Mouse (Mus musculus) CH12.LX (cell line): ENCODE results near the gene Ints5. TPM values are rescaled to one million over a fixed set of nuclear protein-coding genes. Genes with fewer than 3 reads are reported as not detected.
A peak's percentile ranks its signal among the peaks of the same experiment; 100 is the strongest.
"Not testable (repeated sequence)": the region's sequence is repeated elsewhere in the genome, so short reads cannot be mapped to it uniquely, and the experiment has no call there.

Experiments used
- DNase-seq: peaks from one replicate; pipeline ENCODE4 v3.0.0-alpha.2; 2013; ENCODE audit errors: extremely low read depth
- H3K27ac ChIP-seq: 2 replicates; pipeline ENCODE4 v1.5.1; 2012; ENCODE audit warnings: low read depth, mild to moderate bottlenecking, control low read depth, moderate library complexity; ENCODE audit not compliant: insufficient read depth
- H3K27me3 ChIP-seq: replicated peaks from 2 replicates; pipeline ENCODE3; 2012; ENCODE audit warnings: inconsistent platforms
- H3K36me3 ChIP-seq, 2 experiments: replicated peaks in 1 of 2; 2 replicates each; pipeline versions ENCODE3 to v1.6.1; 2012; ENCODE audit warnings: inconsistent platforms in 1 of 2, low read length in 1 of 2, mild to moderate bottlenecking in 1 of 2, mixed read lengths in 1 of 2, moderate library complexity in 1 of 2; ENCODE audit not compliant: control insufficient read depth in 1 of 2, insufficient read depth in 1 of 2
- H3K4me1 ChIP-seq, 2 experiments: 2 replicates each; pipeline ENCODE4 v1.6.1; 2012; ENCODE audit warnings: inconsistent platforms in 1 of 2, moderate library complexity in 1 of 2; ENCODE audit not compliant: insufficient read depth in 2 of 2, control insufficient read depth in 1 of 2
- H3K4me2 ChIP-seq: 2 replicates; pipeline ENCODE4 v1.6.1; 2012; ENCODE audit warnings: low read depth, mild to moderate bottlenecking, control low read depth; ENCODE audit not compliant: poor library complexity, insufficient read depth, severe bottlenecking
- H3K4me3 ChIP-seq, 3 experiments: fragments of 150-350 bp in 1 of 3; sonication (generic) in 1 of 3; replicated peaks in 1 of 3; 2 replicates each; pipeline versions ENCODE3 to v1.5.1; 2011 to 2012; ENCODE audit warnings: low read depth in 2 of 3, low read length in 2 of 3, mild to moderate bottlenecking in 2 of 3, moderate library complexity in 2 of 3, control low read depth in 1 of 3, improper control_type of control experiment in 1 of 3, inconsistent platforms in 1 of 3, mixed read lengths in 1 of 3; ENCODE audit not compliant: poor library complexity in 1 of 3
- H3K79me2 ChIP-seq: replicated peaks from 2 replicates; pipeline ENCODE4 v1.6.1; 2012; ENCODE audit warnings: mild to moderate bottlenecking, moderate library complexity; ENCODE audit not compliant: control insufficient read depth, poor library complexity, insufficient read depth, severe bottlenecking; ENCODE audit errors: extremely low read depth
- H3K9ac ChIP-seq: 2 replicates; pipeline ENCODE4 v1.6.1; 2012; ENCODE audit warnings: low read depth, mild to moderate bottlenecking, control low read depth, moderate library complexity; ENCODE audit not compliant: insufficient read depth
- H3K9me3 ChIP-seq: replicated peaks from 2 replicates; pipeline ENCODE3; 2012; ENCODE audit warnings: low read length, inconsistent platforms, mixed read lengths
- ETS1 ChIP-seq: conservative IDR thresholded peaks from 2 replicates; pipeline ENCODE4 v1.6.1; 2012; ENCODE audit warnings: low read depth, mild to moderate bottlenecking, inconsistent platforms, low read length, improper control_type of control experiment, moderate library complexity
- HCFC1 ChIP-seq: IDR thresholded peaks from 2 replicates; pipeline ENCODE4 v1.6.1; 2012; ENCODE audit warnings: low read depth, mild to moderate bottlenecking, inconsistent platforms, low read length, improper control_type of control experiment
- IRF4 ChIP-seq: IDR thresholded peaks from 2 replicates; pipeline ENCODE4 v1.6.1; 2014; ENCODE audit warnings: low read depth, mild to moderate bottlenecking, inconsistent platforms, low read length, improper control_type of control experiment
- MXI1 ChIP-seq: IDR thresholded peaks from 2 replicates; pipeline ENCODE4 v1.6.1; 2011; ENCODE audit warnings: mild to moderate bottlenecking, low read depth, low read length, improper control_type of control experiment
- SIN3A ChIP-seq: IDR thresholded peaks from 2 replicates; pipeline ENCODE4 v1.6.1; 2012; ENCODE audit warnings: low read length, improper control_type of control experiment, inconsistent platforms
- ZMIZ1 ChIP-seq: IDR thresholded peaks from 2 replicates; pipeline ENCODE4 v1.6.1; 2012; ENCODE audit warnings: low read depth, mild to moderate bottlenecking, inconsistent platforms, low read length, improper control_type of control experiment
- dilution Hi-C: fragments of 300-500 bp; cut with MboI; formaldehyde crosslinking; loops from 2 replicates; pipeline ENCODE4 v1.14.3; 2020; ENCODE audit warnings: low sequenced_read_pairs; ENCODE audit not compliant: extremely low pct_unique_long_range_greater_than_20kb, extremely low pct_ligation_motif_present
- in situ Hi-C: fragments of 300-500 bp; cut with MboI; formaldehyde crosslinking; loops from 3 replicates; pipeline ENCODE4 v1.14.3; 2019; ENCODE audit warnings: low sequenced_read_pairs, low pct_ligation_motif_present, low pct_unique_long_range_greater_than_20kb, mixed read lengths
- polyA plus RNA-seq: library from polyadenylated mRNA; unstranded; fragments of >175 nt; gene quantifications from 2 replicates; pipeline ENCODE4 v1.2.1, GENCODE M21; 2012; ENCODE audit warnings: low read depth; ENCODE audit not compliant: insufficient read length
- total RNA-seq, 2 experiments: library from RNA; depleted of rRNA; stranded (reverse); fragments of 300-350 nt in 1 of 2; fragments of >200 nt in 1 of 2; gene quantifications; 2 replicates each; pipeline ENCODE4 v1.2.3; 2012 to 2014

Gene Ints5
- total and polyA plus RNA-seq, 3 experiments: 17.2 to 38.9 (median 38.0) TPM

- TF ChIP-seq IRF4: no peak
- TF ChIP-seq HCFC1: peak; percentile 81
These were observed 4.1 kb upstream of the Ints5 start, which contains the start of the genes 1810009A15Rik and Gm49416 (continued) for GRCm38 (mm10) chr19:8888511-8889385.

- Histone ChIP-seq H3K4me3 (no peak overlapping the region), H3K9ac (no peak overlapping the region), H3K27ac (no peak overlapping the region), H3K9me3 (no peaks in the 10 kb centered on the region), H3K27me3 (no peaks in the 10 kb centered on the region), H3K4me2 (peak overlapping the region; percentile 90; the same call in 1 of the 2 replicates), H3K36me3 (peaks cover 29 to 34% of the 10 kb centered on the region in 2 experiments), H3K4me1 (peaks cover 20 to 62% of the 10 kb centered on the region in 2 experiments), H3K79me2 (peaks cover 60% of the 10 kb centered on the region)
- no peak for DNase-seq
- in situ Hi-C loops (loop anchor here (5.0 kb wide), 1 partner anchor 42 kb away; no protein-coding TSS in a partner anchor), dilution Hi-C loops (no loop called here)
- TF ChIP-seq MXI1: no peak
- TF ChIP-seq IRF4: no peak
- TF ChIP-seq ETS1: no peak
- TF ChIP-seq ZMIZ1: no peak
These were observed 2.7 kb downstream of the Ints5 start for GRCm38 (mm10) chr19:8895397-8895960.

GRCm38 (mm10) chr19:8896231-8896630 lies 3.4 kb downstream of the Ints5 start:
- H3K36me3 ChIP-seq: peaks cover 23 to 34% of the 10 kb centered on the region in 2 experiments
- in situ Hi-C loops: loop anchor here (5.0 kb wide), 1 partner anchor 41 kb away; no protein-coding TSS in a partner anchor
- H3K4me2 ChIP-seq: peak overlapping the region; percentile 90; the same call in 1 of the 2 replicates
- H3K79me2 ChIP-seq: peaks cover 62% of the 10 kb centered on the region
- TF ChIP-seq SIN3A: 0 out of 2 replicates have a peak, but pooled peaks have one; percentile 33
- DNase-seq, H3K9me3 ChIP-seq, dilution Hi-C loops, H3K27me3 ChIP-seq: not testable (repeated sequence)
- peak overlapping the region; percentile 90; the same call in 1 of the 2 replicates for H3K27ac ChIP-seq
- peak overlapping the region; percentile 71; the same call in 1 of the 2 replicates for H3K9ac ChIP-seq
- peak overlapping the region in 1 of 3 experiments; percentile 55 for H3K4me3 ChIP-seq
- peaks cover 23 to 64% of the 10 kb centered on the region in 2 experiments for H3K4me1 ChIP-seq
